Mouse (Mus musculus) liver, embryonic 14.5 days (tissue): ENCODE measurements around the gene Rnps1.

Experiments
- CTCF ChIP-seq: IDR thresholded peaks from 2 replicates; pipeline ENCODE4 v1.5.1; 2016; ENCODE audit warnings: antibody characterized with exemption, low read depth, control low read depth
- EP300 ChIP-seq: IDR thresholded peaks from 2 replicates; pipeline ENCODE4 v1.6.1; 2016; ENCODE audit warnings: antibody characterized with exemption, low read depth

DNA sequence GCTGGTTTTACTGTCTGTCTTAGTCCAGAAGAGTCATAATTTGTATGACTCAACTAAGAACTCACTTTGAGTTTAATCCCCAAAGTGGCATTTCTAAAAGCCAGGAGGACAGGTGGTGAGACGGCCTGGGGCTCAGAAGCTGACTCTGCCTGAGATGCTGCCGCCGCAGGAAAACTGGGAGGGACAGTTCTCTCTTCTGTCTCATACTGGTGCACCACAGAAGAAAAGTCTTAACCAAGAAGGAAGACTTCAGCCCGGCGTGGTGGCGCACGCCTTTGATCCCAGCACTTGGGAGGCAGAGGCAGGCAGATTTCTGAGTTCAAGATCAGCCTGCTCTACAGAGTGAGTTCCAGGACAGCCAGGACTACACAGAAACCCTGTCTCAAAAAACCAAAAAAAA lies 11.5 kb downstream of the Rnps1 start:
- TF ChIP-seq CTCF (no peak), EP300 (no peak)
